Mouse (Mus musculus): ENCODE measurements at regions not wholly inside any gene's neighbourhood (a gene's known extent, or its start where the extent isn't known, plus 50 kb on each side); places are given as distances from the start of the nearest gene placed in this dataset.
A peak's percentile ranks its signal among the peaks of the same experiment; 100 is the strongest.
"Not testable (repeated sequence)": the region's sequence is repeated elsewhere in the genome, so short reads cannot be mapped to it uniquely, and the experiment has no call there.

DNA sequence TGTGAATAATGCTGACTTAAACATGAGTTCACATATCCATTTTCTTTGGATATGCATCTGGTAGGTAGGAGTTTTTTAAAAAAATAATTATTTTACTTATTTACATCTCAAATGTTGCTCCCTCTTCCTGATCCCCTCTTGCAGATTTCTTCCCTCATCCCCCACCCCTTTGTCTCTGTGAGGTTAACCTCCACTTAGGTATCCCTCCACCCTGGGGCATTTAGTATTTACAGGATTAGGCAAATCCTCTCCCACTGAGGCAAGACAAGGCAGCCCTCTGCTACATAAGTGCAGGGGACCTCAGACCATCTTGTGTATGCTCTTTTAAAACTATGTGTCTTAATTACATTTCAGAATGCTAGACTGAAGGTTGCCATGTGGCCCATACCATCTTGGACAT is 155.2 kb upstream of the Shcbp1 start:
- Histone ChIP-seq H3K4me2 (ENCODE audit: low read depth, low read length, poor library complexity, severe bottlenecking) (no peak overlapping the region), H3K27ac (ENCODE audit: low read depth, low read length) (no peak overlapping the region), H3K9me3 (ENCODE audit: low read length) (no peaks in the 10 kb centered on the region), H3K9ac (replicated peaks; ENCODE audit: low read length, poor library complexity, severe bottlenecking) (no peak overlapping the region), H3K4me1 (ENCODE audit: insufficient read depth, low read length) (no peaks in the 10 kb centered on the region), H3K36me3 (ENCODE audit: insufficient read depth, low read length) (no peaks in the 10 kb centered on the region), H3K4me3 (ENCODE audit: low read depth, low read length) (no peak overlapping the region), H3K27me3 (ENCODE audit: insufficient read depth, low read length) (no peaks in the 10 kb centered on the region)
- no peak for TF ChIP-seq CTCF (IDR thresholded peaks at IDR 0.05)
- ATAC-seq (ENCODE audit: low FRiP score), result no peak
- DNase-seq (ENCODE audit: low spot score), result no peak

- Histone ChIP-seq H3K4me2 (ENCODE audit: low read depth, low read length, poor library complexity, severe bottlenecking) (no peak overlapping the region), H3K9ac (replicated peaks; ENCODE audit: low read length, poor library complexity, severe bottlenecking) (no peak overlapping the region), H3K4me3 (ENCODE audit: low read depth, low read length) (no peak overlapping the region), H3K27ac (ENCODE audit: low read depth, low read length) (no peak overlapping the region), H3K36me3 (ENCODE audit: insufficient read depth, low read length) (no peaks in the 10 kb centered on the region), H3K9me3 (ENCODE audit: low read length) (no peaks in the 10 kb centered on the region), H3K4me1 (ENCODE audit: insufficient read depth, low read length) (no peaks in the 10 kb centered on the region), H3K27me3 (ENCODE audit: insufficient read depth, low read length) (no peaks in the 10 kb centered on the region)
- ATAC-seq (ENCODE audit: low FRiP score) (no peak), DNase-seq (ENCODE audit: low spot score) (no peak)
- TF ChIP-seq CTCF (IDR thresholded peaks at IDR 0.05), result no peak
- 32% methylated on average over 2 of the region's 2 CpGs for WGBS
Measured at GRCm38 (mm10) chr8:4934035-4934434, 154.7 kb upstream of the Shcbp1 start.

- Histone ChIP-seq H3K4me3 (ENCODE audit: low read depth, low read length) (no peak overlapping the region), H3K4me1 (ENCODE audit: insufficient read depth, low read length) (no peaks in the 10 kb centered on the region), H3K9ac (replicated peaks; ENCODE audit: low read length, poor library complexity, severe bottlenecking) (no peak overlapping the region), H3K36me3 (ENCODE audit: insufficient read depth, low read length) (no peaks in the 10 kb centered on the region), H3K27me3 (ENCODE audit: insufficient read depth, low read length) (no peaks in the 10 kb centered on the region), H3K9me3 (ENCODE audit: low read length) (no peaks in the 10 kb centered on the region), H3K4me2 (ENCODE audit: low read depth, low read length, poor library complexity, severe bottlenecking) (no peak overlapping the region), H3K27ac (ENCODE audit: low read depth, low read length) (no peak overlapping the region)
- ATAC-seq (ENCODE audit: low FRiP score), result no peak
- no peak for DNase-seq (ENCODE audit: low spot score)
- no peak for TF ChIP-seq CTCF (IDR thresholded peaks at IDR 0.05)
Measured at GRCm38 (mm10) chr8:4916447-4916846, 137.1 kb upstream of the Shcbp1 start.

DNA sequence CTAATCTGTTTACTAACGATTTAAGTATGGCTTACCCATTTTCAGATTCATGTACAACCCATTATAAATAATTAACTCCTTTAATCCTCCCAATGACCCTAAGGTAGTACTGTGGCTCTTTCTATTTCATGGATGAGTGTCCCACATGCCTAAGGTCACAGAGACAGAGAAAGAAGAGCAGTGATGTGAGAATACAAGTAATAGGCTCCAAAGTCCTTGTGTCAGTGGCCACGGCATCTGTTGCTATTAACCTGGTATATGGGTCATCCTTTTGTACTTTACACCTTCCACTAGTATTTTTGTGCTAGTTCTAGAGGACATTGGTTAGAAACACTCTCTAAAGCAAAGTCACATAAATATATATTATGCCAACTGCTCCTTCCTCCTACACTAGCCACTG is 115.7 kb upstream of the Shcbp1 start:
- Histone ChIP-seq H3K4me2 (ENCODE audit: low read depth, low read length, poor library complexity, severe bottlenecking) (no peak overlapping the region), H3K27me3 (ENCODE audit: insufficient read depth, low read length) (no peaks in the 10 kb centered on the region), H3K27ac (ENCODE audit: low read depth, low read length) (no peak overlapping the region), H3K9ac (replicated peaks; ENCODE audit: low read length, poor library complexity, severe bottlenecking) (no peak overlapping the region), H3K4me3 (ENCODE audit: low read depth, low read length) (no peak overlapping the region), H3K4me1 (ENCODE audit: insufficient read depth, low read length) (no peaks in the 10 kb centered on the region), H3K9me3 (ENCODE audit: low read length) (no peaks in the 10 kb centered on the region), H3K36me3 (ENCODE audit: insufficient read depth, low read length) (no peaks in the 10 kb centered on the region)
- ATAC-seq (ENCODE audit: low FRiP score) (no peak), DNase-seq (ENCODE audit: low spot score) (no peak)
- no peak for TF ChIP-seq CTCF (IDR thresholded peaks at IDR 0.05)
- 83% methylated on average over 2 of the region's 2 CpGs for WGBS

DNA sequence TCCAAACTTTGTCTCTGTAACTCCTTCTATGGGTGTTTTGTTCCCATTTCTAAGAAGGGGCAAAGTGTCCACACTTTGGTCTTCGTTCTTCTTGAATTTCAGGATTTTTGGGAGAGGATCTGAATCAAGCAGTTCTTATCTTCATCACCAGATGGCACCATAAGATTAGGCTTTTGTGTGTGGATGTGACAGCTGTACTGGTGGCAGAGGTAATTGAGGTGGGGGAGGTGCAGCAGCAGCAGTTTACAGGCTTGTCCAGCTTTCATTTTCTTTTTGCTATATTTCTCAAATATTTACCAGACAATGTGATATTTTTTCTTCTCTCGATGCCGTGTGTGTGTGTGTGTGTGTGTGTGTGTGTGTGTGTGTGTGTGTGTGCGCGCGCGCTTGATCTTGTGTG is 89.4 kb upstream of the Shcbp1 start:
- WGBS, result 89% methylated on average over 7 of the region's 7 CpGs
- H3K4me3 ChIP-seq (ENCODE audit: low read depth, low read length); H3K9me3 ChIP-seq (ENCODE audit: low read length); H3K27ac ChIP-seq (ENCODE audit: low read depth, low read length); H3K9ac ChIP-seq (replicated peaks; ENCODE audit: low read length, poor library complexity, severe bottlenecking); H3K4me1 ChIP-seq (ENCODE audit: insufficient read depth, low read length); H3K27me3 ChIP-seq (ENCODE audit: insufficient read depth, low read length); H3K36me3 ChIP-seq (ENCODE audit: insufficient read depth, low read length); H3K4me2 ChIP-seq (ENCODE audit: low read depth, low read length, poor library complexity, severe bottlenecking): not testable (repeated sequence)
- ATAC-seq (ENCODE audit: low FRiP score) (peak; percentile 86; the same call in 1 of the 2 replicates), DNase-seq (ENCODE audit: low spot score) (peak; percentile 89)
- peak; percentile 82 for TF ChIP-seq CTCF (IDR thresholded peaks at IDR 0.05)

DNA sequence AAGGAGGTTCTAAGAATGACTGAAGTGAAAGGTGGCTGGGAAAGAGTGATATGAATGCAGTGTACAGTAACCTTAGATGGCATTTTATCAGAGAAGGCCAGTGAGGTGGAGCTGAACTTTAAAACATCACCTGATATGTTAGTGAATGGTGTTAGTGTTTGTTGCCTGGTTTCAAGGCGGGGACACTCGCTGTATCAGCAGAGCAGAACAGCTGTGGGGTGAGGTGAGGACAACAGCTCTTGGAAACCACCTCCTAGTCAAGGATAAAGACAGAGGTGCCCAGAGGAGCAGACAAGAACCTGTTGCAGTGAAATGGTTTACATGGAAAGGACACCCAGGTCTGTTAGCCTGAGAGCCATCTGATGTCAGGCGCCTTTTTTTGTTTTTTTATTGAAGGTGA is 59.7 kb upstream of the Shcbp1 start:
- Histone ChIP-seq H3K4me1 (ENCODE audit: insufficient read depth, low read length) (no peaks in the 10 kb centered on the region), H3K9me3 (ENCODE audit: low read length) (no peaks in the 10 kb centered on the region), H3K9ac (replicated peaks; ENCODE audit: low read length, poor library complexity, severe bottlenecking) (no peak overlapping the region), H3K27ac (ENCODE audit: low read depth, low read length) (no peak overlapping the region), H3K4me2 (ENCODE audit: low read depth, low read length, poor library complexity, severe bottlenecking) (no peak overlapping the region), H3K36me3 (ENCODE audit: insufficient read depth, low read length) (no peaks in the 10 kb centered on the region), H3K27me3 (ENCODE audit: insufficient read depth, low read length) (no peaks in the 10 kb centered on the region), H3K4me3 (ENCODE audit: low read depth, low read length) (no peak overlapping the region)
- DNase-seq (ENCODE audit: low spot score) (no peak), ATAC-seq (ENCODE audit: low FRiP score) (no peak)
- TF ChIP-seq CTCF (IDR thresholded peaks at IDR 0.05), result no peak
- WGBS, result 93% methylated on average over 3 of the region's 3 CpGs

- Histone ChIP-seq H3K9ac (replicated peaks; ENCODE audit: low read length, poor library complexity, severe bottlenecking) (no peak overlapping the region), H3K4me3 (ENCODE audit: low read depth, low read length) (no peak overlapping the region), H3K4me2 (ENCODE audit: low read depth, low read length, poor library complexity, severe bottlenecking) (no peak overlapping the region), H3K4me1 (ENCODE audit: insufficient read depth, low read length) (no peaks in the 10 kb centered on the region), H3K9me3 (ENCODE audit: low read length) (no peaks in the 10 kb centered on the region), H3K27ac (ENCODE audit: low read depth, low read length) (no peak overlapping the region), H3K36me3 (ENCODE audit: insufficient read depth, low read length) (no peaks in the 10 kb centered on the region), H3K27me3 (ENCODE audit: insufficient read depth, low read length) (no peaks in the 10 kb centered on the region)
- TF ChIP-seq CTCF (IDR thresholded peaks at IDR 0.05), result no peak
- ATAC-seq (ENCODE audit: low FRiP score) (no peak), DNase-seq (ENCODE audit: low spot score) (no peak)
Measured at GRCm38 (mm10) chr8:4838527-4838926, 59.2 kb upstream of the Shcbp1 start.

Measured in midbrain, postnatal 0 days (tissue).